Mouse (Mus musculus) ES-E14 (cell line): ENCODE measurements around the gene Rpl28. TPM values are rescaled to one million over a fixed set of nuclear protein-coding genes. Genes with fewer than 3 reads are reported as not detected.

Source experiments
- DNase-seq: peaks from one replicate; pipeline ENCODE4 v3.0.0-alpha.2; 2013; ENCODE audit warnings: low read depth, low spot score
- H3K27ac ChIP-seq: 2 replicates; pipeline ENCODE4 v1.5.1; 2012; ENCODE audit warnings: low read depth, mild to moderate bottlenecking, low read length, moderate library complexity, mixed read lengths; ENCODE audit not compliant: poor library complexity, insufficient read depth, severe bottlenecking
- H3K36me3 ChIP-seq: 2 replicates; pipeline ENCODE4 v1.6.1; 2012; ENCODE audit warnings: mild to moderate bottlenecking, low read length, moderate library complexity, mixed read lengths; ENCODE audit not compliant: control insufficient read depth, poor library complexity, insufficient read depth, severe bottlenecking
- H3K4me1 ChIP-seq, 2 experiments: fragments of 150-350 bp in 1 of 2; sonication (generic) in 1 of 2; 2 replicates each; pipeline ENCODE4 v1.6.1; 2012; ENCODE audit warnings: low read length in 2 of 2, mild to moderate bottlenecking in 1 of 2, mixed read lengths in 1 of 2; ENCODE audit not compliant: control insufficient read depth in 2 of 2, insufficient read depth in 2 of 2, poor library complexity in 1 of 2
- H3K4me3 ChIP-seq, 2 experiments: fragments of 150-350 bp in 1 of 2; sonication (generic) in 1 of 2; 2 replicates each; pipeline ENCODE4 v1.5.1; 2012; ENCODE audit warnings: low read length in 2 of 2, low read depth in 1 of 2, mild to moderate bottlenecking in 1 of 2, mixed read lengths in 1 of 2; ENCODE audit not compliant: insufficient read depth in 1 of 2, poor library complexity in 1 of 2, severe bottlenecking in 1 of 2
- H3K9ac ChIP-seq: 2 replicates; pipeline ENCODE4 v1.6.1; 2012; ENCODE audit warnings: low read depth, mild to moderate bottlenecking, low read length, mixed read lengths; ENCODE audit not compliant: poor library complexity, insufficient read depth, severe bottlenecking
- H3K9me3 ChIP-seq: fragments of 150-350 bp; sonication (generic); 2 replicates; pipeline ENCODE4 v1.6.1; 2012; ENCODE audit warnings: low read depth, mild to moderate bottlenecking, low read length; ENCODE audit not compliant: control insufficient read depth, insufficient read depth
- CHD2 ChIP-seq: IDR thresholded peaks from 2 replicates; pipeline ENCODE4 v1.6.1; 2014; ENCODE audit warnings: mild to moderate bottlenecking, low read depth, low read length, inconsistent platforms
- HCFC1 ChIP-seq: IDR thresholded peaks from 2 replicates; pipeline ENCODE4 v1.6.1; 2012; ENCODE audit warnings: low read length, inconsistent platforms, borderline replicate concordance; ENCODE audit not compliant: insufficient read depth
- MAFK ChIP-seq: IDR thresholded peaks from 2 replicates; pipeline ENCODE4 v1.6.1; 2014; ENCODE audit warnings: mild to moderate bottlenecking, low read depth, low read length, inconsistent platforms; ENCODE audit not compliant: insufficient read depth
- ZC3H11A ChIP-seq: IDR thresholded peaks from 2 replicates; pipeline ENCODE4 v1.6.1; 2012; ENCODE audit warnings: low read depth, mild to moderate bottlenecking, inconsistent platforms, low read length, borderline replicate concordance
- ZNF384 ChIP-seq: IDR thresholded peaks from 2 replicates; pipeline ENCODE4 v1.6.1; 2012; ENCODE audit warnings: low read depth, low read length, inconsistent platforms
- in situ Hi-C, 2 experiments: fragments of 600-800 bp; cut with MboI; formaldehyde crosslinking; loops; one replicate each; pipeline ENCODE4 v1.15.1; 2025; ENCODE audit warnings: low sequenced_read_pairs in 2 of 2, inconsistent platforms in 1 of 2; ENCODE audit not compliant: unreplicated experiment in 2 of 2
- total RNA-seq: library from RNA; depleted of rRNA; stranded (reverse); fragments of 300-350 nt; gene quantifications from 2 replicates; pipeline ENCODE4 v1.2.3, GENCODE M21; 2012

Gene Rpl28
- total RNA-seq, 1 experiment, result 1,352 TPM

GRCm38 (mm10) chr7:4835631-4836327, 43.1 kb downstream of the Rpl28 start:
- Histone ChIP-seq H3K4me1 (peaks cover 0 to 4% of the 10 kb centered on the region in 2 experiments; a peak in 2 of 4 replicates), H3K4me3 (peak overlapping the region; percentile 59 to 67), H3K27ac (no peak overlapping the region), H3K9me3 (no peaks in the 10 kb centered on the region), H3K9ac (peak overlapping the region; percentile 70), H3K36me3 (no peaks in the 10 kb centered on the region)
- no peak for DNase-seq
- in situ Hi-C loops, result no loop called here
- TF ChIP-seq CHD2 (no peak), MAFK (0 out of 2 replicates have a peak, but pooled peaks have one; percentile 5), ZC3H11A (no peak), HCFC1 (no peak), ZNF384 (no peak)

GRCm38 (mm10) chr7:4836351-4836792, 43.7 kb downstream of the Rpl28 start:
- H3K27ac ChIP-seq, result no peak overlapping the region
- in situ Hi-C loops, result no loop called here
- TF ChIP-seq HCFC1, result 0 out of 2 replicates have a peak, but pooled peaks have one; percentile 49
- TF ChIP-seq MAFK, result no peak
- H3K9me3 ChIP-seq, result no peaks in the 10 kb centered on the region
- no peaks in the 10 kb centered on the region for H3K36me3 ChIP-seq
- H3K4me1 ChIP-seq, result peaks cover 0 to 2% of the 10 kb centered on the region in 2 experiments; a peak in 2 of 4 replicates
- peak; percentile 47 for DNase-seq
- H3K4me3 ChIP-seq, result peak overlapping the region; percentile 59 to 67
- H3K9ac ChIP-seq, result peak overlapping the region; percentile 70

GRCm38 (mm10) chr7:4837639-4838038, 45.0 kb downstream of the Rpl28 start:
- peaks cover 2 to 9% of the 10 kb centered on the region in 2 experiments; a peak in 2 of 4 replicates for H3K4me1 ChIP-seq
- H3K27ac ChIP-seq, result no peak overlapping the region
- in situ Hi-C loops, result no loop called here
- no peak for DNase-seq
- H3K9ac ChIP-seq, result no peak overlapping the region
- no peaks in the 10 kb centered on the region for H3K36me3 ChIP-seq
- TF ChIP-seq HCFC1, result no peak
- TF ChIP-seq CHD2, result no peak
- no peak for TF ChIP-seq MAFK
- TF ChIP-seq ZC3H11A, result no peak
- TF ChIP-seq ZNF384, result no peak
- H3K4me3 ChIP-seq, result no peak overlapping the region
- no peaks in the 10 kb centered on the region for H3K9me3 ChIP-seq

GRCm38 (mm10) chr7:4842077-4842476, 49.4 kb downstream of the Rpl28 start:
- DNase-seq, result no peak
- in situ Hi-C loops, result no loop called here
- no peak overlapping the region for H3K4me3 ChIP-seq

More at GRCm38 (mm10) chr7:4842077-4842476, 49.4 kb downstream of the Rpl28 start:
- no peaks in the 10 kb centered on the region for H3K36me3 ChIP-seq
- TF ChIP-seq CHD2, result no peak
- no peak for TF ChIP-seq MAFK
- no peak for TF ChIP-seq ZNF384
- TF ChIP-seq ZC3H11A, result no peak
- no peak for TF ChIP-seq HCFC1
- H3K9ac ChIP-seq, result no peak overlapping the region
- H3K4me1 ChIP-seq, result peaks cover 2 to 16% of the 10 kb centered on the region in 2 experiments; a peak in 2 of 4 replicates
- H3K9me3 ChIP-seq, result no peaks in the 10 kb centered on the region
- H3K27ac ChIP-seq, result no peak overlapping the region
